Mouse (Mus musculus) myocyte (in vitro differentiated cells): ENCODE results near the gene Olfr765. TPM values are rescaled to one million over a fixed set of nuclear protein-coding genes. Genes with fewer than 3 reads are reported as not detected.

Source experiments
- H3K27me3 ChIP-seq: one replicate; pipeline ENCODE4 v1.6.1; 2011; ENCODE audit not compliant: control insufficient read depth, insufficient read depth, insufficient read length
- H3K36me3 ChIP-seq: one replicate; pipeline ENCODE4 v1.6.1; 2011; ENCODE audit not compliant: control insufficient read depth, insufficient read depth
- H3K4me2 ChIP-seq: one replicate; pipeline ENCODE4 v1.6.1; 2011; ENCODE audit warnings: low read depth, control low read depth
- H3K4me3 ChIP-seq: one replicate; pipeline ENCODE4 v1.5.1; 2011; ENCODE audit warnings: mild to moderate bottlenecking, control low read depth, moderate library complexity
- H3K79me2 ChIP-seq: one replicate; pipeline ENCODE4 v1.6.1; 2011; ENCODE audit not compliant: control insufficient read depth, insufficient read depth
- H3ac ChIP-seq: one replicate; pipeline ENCODE4 v1.6.1; 2011; ENCODE audit not compliant: control insufficient read depth, insufficient read length
- CEBPB ChIP-seq: IDR thresholded peaks from 2 replicates; pipeline ENCODE4 v1.6.1; 2011; ENCODE audit warnings: mild to moderate bottlenecking, moderate library complexity; ENCODE audit not compliant: poor library complexity, insufficient read depth, severe bottlenecking
- E2F4 ChIP-seq: IDR thresholded peaks from one replicate; pipeline ENCODE4 v1.6.1; 2011; ENCODE audit warnings: mild to moderate bottlenecking, control low read depth, moderate library complexity; ENCODE audit not compliant: insufficient read depth
- MAX ChIP-seq: IDR thresholded peaks from one replicate; pipeline ENCODE4 v1.6.1; 2011; ENCODE audit warnings: low read depth, mild to moderate bottlenecking, control low read depth
- MYOD1 ChIP-seq, 3 experiments: IDR thresholded peaks; one replicate each; pipeline ENCODE4 v1.6.1; 2011; ENCODE audit warnings: control low read depth in 2 of 3, low read depth in 2 of 3, mild to moderate bottlenecking in 2 of 3, moderate library complexity in 1 of 3; ENCODE audit not compliant: insufficient read length in 2 of 3, control insufficient read depth in 1 of 3
- MYOG ChIP-seq, 3 experiments: IDR thresholded peaks; one replicate each; pipeline ENCODE4 v1.6.1; 2011; ENCODE audit warnings: control low read depth in 2 of 3, low read depth in 2 of 3, mild to moderate bottlenecking in 2 of 3; ENCODE audit not compliant: insufficient read length in 2 of 3, control insufficient read depth in 1 of 3, insufficient read depth in 1 of 3
- POLR2A ChIP-seq: IDR thresholded peaks from one replicate; pipeline ENCODE4 v1.6.1; 2011; ENCODE audit warnings: low read depth, mild to moderate bottlenecking, control low read depth, moderate library complexity; ENCODE audit not compliant: insufficient read length
- POLR2AphosphoS2 ChIP-seq: IDR thresholded peaks from one replicate; pipeline ENCODE4 v1.6.1; 2011; ENCODE audit warnings: low read depth, control low read depth; ENCODE audit not compliant: insufficient read length
- REST ChIP-seq: IDR thresholded peaks from one replicate; pipeline ENCODE4 v1.6.1; 2011; ENCODE audit warnings: mild to moderate bottlenecking, control low read depth, moderate library complexity; ENCODE audit not compliant: insufficient read depth, insufficient read length
- SRF ChIP-seq: IDR thresholded peaks from one replicate; pipeline ENCODE4 v1.6.1; 2011; ENCODE audit warnings: low read depth; ENCODE audit not compliant: control insufficient read depth, insufficient read length
- TCF12 ChIP-seq: IDR thresholded peaks from one replicate; pipeline ENCODE4 v1.6.1; 2011; ENCODE audit warnings: mild to moderate bottlenecking, control low read depth; ENCODE audit not compliant: poor library complexity, insufficient read depth, severe bottlenecking
- TCF3 ChIP-seq: IDR thresholded peaks from one replicate; pipeline ENCODE4 v1.6.1; 2011; ENCODE audit warnings: low read depth, control low read depth; ENCODE audit not compliant: insufficient read length
- USF1 ChIP-seq: IDR thresholded peaks from one replicate; pipeline ENCODE4 v1.6.1; 2011; ENCODE audit warnings: low read depth, mild to moderate bottlenecking, control low read depth, moderate library complexity
- polyA plus RNA-seq: library from polyadenylated mRNA; unstranded; fragments of >200 nt; fragmentation: generic; extraction: Trizol; gene quantifications from one replicate; pipeline ENCODE4 v1.2.1, GENCODE M21; 2012; ENCODE audit warnings: missing spikeins

Olfr765 gene
- polyA plus RNA-seq, 1 experiment = not detected

DNA sequence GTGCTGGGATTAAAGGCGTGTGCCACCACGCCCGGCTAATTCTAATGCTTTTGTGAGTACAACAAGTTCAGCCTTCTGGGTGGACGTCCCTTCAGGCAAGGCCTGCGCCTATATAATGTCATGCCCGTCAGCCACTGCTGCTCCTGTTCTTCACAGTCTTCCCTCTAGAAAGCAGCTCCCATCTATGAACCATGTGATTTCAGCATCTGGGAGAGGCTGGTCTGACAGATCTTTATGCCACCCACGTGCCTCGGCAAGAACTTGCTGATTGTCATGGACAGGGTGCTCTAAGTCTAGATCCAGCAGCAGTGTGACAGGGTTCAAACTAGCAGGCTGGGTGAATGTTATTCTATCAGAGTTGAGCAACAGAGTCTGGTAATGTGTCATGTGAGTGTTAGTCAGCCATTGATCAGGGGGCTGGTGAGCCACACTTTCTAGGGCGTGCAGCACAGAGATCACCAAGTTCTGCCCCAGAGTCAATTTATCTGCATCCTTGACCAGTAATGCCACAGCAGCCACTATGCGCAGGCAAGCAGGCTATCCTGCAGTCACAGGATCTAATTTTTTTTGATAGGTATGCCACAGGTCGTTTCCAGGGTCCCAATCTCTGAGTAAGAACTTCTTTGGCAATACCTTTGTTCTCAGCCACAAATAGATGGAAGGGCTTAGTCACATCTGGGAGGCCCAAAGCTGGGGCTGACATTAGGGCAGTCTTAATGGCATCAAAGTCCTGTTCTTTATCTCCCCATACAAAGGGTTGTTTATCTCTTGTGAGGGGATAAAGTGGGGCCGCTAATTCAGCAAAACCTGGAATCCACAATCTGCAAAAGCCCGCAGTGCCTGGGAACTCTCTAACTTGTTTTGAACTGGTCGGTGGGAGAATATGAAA is 45.5 kb downstream of the Olfr765 start:
- Histone ChIP-seq H3ac (no peak overlapping the region), H3K36me3 (no peaks in the 10 kb centered on the region), H3K4me3 (no peak overlapping the region), H3K79me2 (no peaks in the 10 kb centered on the region), H3K27me3 (no peaks in the 10 kb centered on the region), H3K4me2 (no peak overlapping the region)
- TF ChIP-seq TCF3 (no peak), TCF12 (no peak), REST (no peak), POLR2A (no peak), MYOD1 (IDR thresholded peaks at IDR 0.05; ENCODE audit: control insufficient read depth in 1 of 3, insufficient read length in 2 of 3, low read depth in 2 of 3) (no peak), E2F4 (no peak), POLR2AphosphoS2 (no peak), CEBPB (no peak), USF1 (no peak), SRF (no peak), MAX (no peak), MYOG (IDR thresholded peaks at IDR 0.05; ENCODE audit: control insufficient read depth in 1 of 3, insufficient read depth in 1 of 3, insufficient read length in 2 of 3, low read depth in 2 of 3) (no peak)

DNA sequence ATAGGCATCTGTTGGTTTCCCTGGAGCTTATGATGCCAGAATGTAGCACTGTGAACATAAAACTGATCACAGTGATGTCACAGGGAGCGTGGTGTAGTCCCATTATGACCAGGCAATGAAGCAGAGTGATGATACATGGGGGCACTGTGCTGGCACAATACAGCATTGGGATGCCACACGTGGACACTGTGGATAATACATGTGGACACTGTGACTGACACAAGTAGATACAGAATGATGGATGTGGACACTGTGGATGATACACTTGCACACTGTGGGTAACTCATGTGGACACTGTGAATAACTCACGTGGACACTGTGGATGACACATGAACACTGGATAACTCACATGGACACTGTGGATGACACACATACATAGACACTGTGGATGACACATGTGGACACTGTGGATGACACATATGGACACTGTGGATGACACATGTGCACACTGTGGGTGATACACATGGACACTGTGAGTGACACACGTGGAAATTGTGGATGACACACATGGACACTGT is 53.2 kb downstream of the Olfr765 start:
- Histone ChIP-seq H3K4me2 (no peak overlapping the region), H3ac (no peak overlapping the region), H3K4me3 (no peak overlapping the region), H3K79me2 (no peaks in the 10 kb centered on the region), H3K36me3 (no peaks in the 10 kb centered on the region), H3K27me3 (no peaks in the 10 kb centered on the region)
- TF ChIP-seq MAX (no peak), E2F4 (no peak), MYOG (IDR thresholded peaks at IDR 0.05; ENCODE audit: control insufficient read depth in 1 of 3, insufficient read depth in 1 of 3, insufficient read length in 2 of 3, low read depth in 2 of 3) (no peak), MYOD1 (IDR thresholded peaks at IDR 0.05; ENCODE audit: control insufficient read depth in 1 of 3, insufficient read length in 2 of 3, low read depth in 2 of 3) (no peak), TCF12 (no peak), CEBPB (no peak)

DNA sequence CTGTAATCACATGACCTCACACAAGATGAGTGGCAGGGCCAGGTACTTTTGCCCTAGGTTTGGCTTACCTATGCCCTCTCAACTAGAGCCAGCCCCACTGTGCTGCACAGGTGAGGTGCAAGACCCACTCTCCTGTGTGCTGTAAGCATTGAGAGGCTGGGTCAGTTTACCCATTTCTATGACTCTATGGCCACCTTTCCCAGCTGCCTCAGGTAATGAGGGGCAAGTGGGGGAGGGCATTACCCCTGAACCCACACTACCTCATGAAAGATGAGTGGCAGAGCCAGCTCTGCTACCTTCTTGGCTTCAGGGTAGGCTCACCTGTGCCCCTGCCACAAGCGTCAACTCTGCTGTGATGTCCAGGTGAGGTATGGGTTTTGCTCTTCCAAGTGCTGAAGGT is 54.0 kb downstream of the Olfr765 start:
- H3ac ChIP-seq = no peak overlapping the region
- H3K79me2 ChIP-seq = no peaks in the 10 kb centered on the region
- H3K36me3 ChIP-seq = no peaks in the 10 kb centered on the region
- no peak for TF ChIP-seq REST
- TF ChIP-seq MYOD1 (IDR thresholded peaks at IDR 0.05; ENCODE audit: control insufficient read depth in 1 of 3, insufficient read length in 2 of 3, low read depth in 2 of 3) = no peak
- TF ChIP-seq TCF3 = no peak
- TF ChIP-seq TCF12 = no peak
- no peak for TF ChIP-seq USF1
- H3K27me3 ChIP-seq = no peaks in the 10 kb centered on the region
- no peak overlapping the region for H3K4me2 ChIP-seq
- no peak overlapping the region for H3K4me3 ChIP-seq

Other genes with a start within 250 kb of the Olfr765 start
- gene Dnajc14, start 245.9 kb downstream of the Olfr765 start, polyA plus RNA-seq = 39.0 TPM
- 18.7 TPM for gene Tmem198b, start 245.6 kb downstream of the Olfr765 start, polyA plus RNA-seq
- 40.8 TPM for gene Sarnp, start 232.7 kb downstream of the Olfr765 start, polyA plus RNA-seq
- 19.2 TPM for gene Ormdl2, start 228.4 kb downstream of the Olfr765 start, polyA plus RNA-seq
- 17.9 TPM for gene Gdf11, start 158.3 kb downstream of the Olfr765 start, polyA plus RNA-seq
- 2,403 TPM for gene Cd63, start 149.0 kb downstream of the Olfr765 start, polyA plus RNA-seq
- gene Rdh5, start 127.1 kb downstream of the Olfr765 start, polyA plus RNA-seq = 63.3 TPM
- 238 TPM for gene Bloc1s1, start 126.0 kb downstream of the Olfr765 start, polyA plus RNA-seq
- gene Itga7, start 116.2 kb downstream of the Olfr765 start, polyA plus RNA-seq = 635 TPM
- gene Mettl7b, start 89.0 kb downstream of the Olfr765 start, polyA plus RNA-seq = 0.71 TPM
- not detected for gene Olfr9, start 60.6 kb downstream of the Olfr765 start, polyA plus RNA-seq
- gene Olfr763, start 39.2 kb downstream of the Olfr765 start, polyA plus RNA-seq = 0.05 TPM
- 0.01 TPM for gene Olfr764-ps1, start 10.1 kb downstream of the Olfr765 start, polyA plus RNA-seq
- not detected for gene Olfr766-ps1, start 19.0 kb upstream of the Olfr765 start, polyA plus RNA-seq
- gene Olfr767, start 32.9 kb upstream of the Olfr765 start, polyA plus RNA-seq = 0.04 TPM
- 0.01 TPM for gene Olfr768, start 49.4 kb upstream of the Olfr765 start, polyA plus RNA-seq
- gene Olfr769, start 67.9 kb upstream of the Olfr765 start, polyA plus RNA-seq = 0.04 TPM
- not detected for gene Olfr770, start 89.0 kb upstream of the Olfr765 start, polyA plus RNA-seq
- gene Olfr771, start 114.8 kb upstream of the Olfr765 start, polyA plus RNA-seq = not detected
- not detected for gene Olfr772, start 127.9 kb upstream of the Olfr765 start, polyA plus RNA-seq
- not detected for gene Olfr773, start 137.4 kb upstream of the Olfr765 start, polyA plus RNA-seq
- gene Olfr774, start 186.2 kb upstream of the Olfr765 start, polyA plus RNA-seq = not detected
- not detected for gene Olfr775, start 198.4 kb upstream of the Olfr765 start, polyA plus RNA-seq
- gene Olfr776, start 209.1 kb upstream of the Olfr765 start, polyA plus RNA-seq = not detected
- not detected for gene Olfr777, start 221.5 kb upstream of the Olfr765 start, polyA plus RNA-seq